Mouse (Mus musculus) CH12.LX (cell line): ENCODE data around the gene Ptprg. TPM values are rescaled to one million over a fixed set of nuclear protein-coding genes. Genes with fewer than 3 reads are reported as not detected.

ENCODE experiments used
- DNase-seq: peaks from one replicate; pipeline ENCODE4 v3.0.0-alpha.2; 2013; ENCODE audit errors: extremely low read depth
- H3K27ac ChIP-seq: 2 replicates; pipeline ENCODE4 v1.5.1; 2012; ENCODE audit warnings: low read depth, mild to moderate bottlenecking, control low read depth, moderate library complexity; ENCODE audit not compliant: insufficient read depth
- H3K27me3 ChIP-seq: replicated peaks from 2 replicates; pipeline ENCODE3; 2012; ENCODE audit warnings: inconsistent platforms
- H3K36me3 ChIP-seq, 2 experiments: replicated peaks in 1 of 2; 2 replicates each; pipeline versions ENCODE3 to v1.6.1; 2012; ENCODE audit warnings: inconsistent platforms in 1 of 2, low read length in 1 of 2, mild to moderate bottlenecking in 1 of 2, mixed read lengths in 1 of 2, moderate library complexity in 1 of 2; ENCODE audit not compliant: control insufficient read depth in 1 of 2, insufficient read depth in 1 of 2
- H3K4me1 ChIP-seq, 2 experiments: 2 replicates each; pipeline ENCODE4 v1.6.1; 2012; ENCODE audit warnings: inconsistent platforms in 1 of 2, moderate library complexity in 1 of 2; ENCODE audit not compliant: insufficient read depth in 2 of 2, control insufficient read depth in 1 of 2
- H3K4me2 ChIP-seq: 2 replicates; pipeline ENCODE4 v1.6.1; 2012; ENCODE audit warnings: low read depth, mild to moderate bottlenecking, control low read depth; ENCODE audit not compliant: poor library complexity, insufficient read depth, severe bottlenecking
- H3K4me3 ChIP-seq, 3 experiments: fragments of 150-350 bp in 1 of 3; sonication (generic) in 1 of 3; replicated peaks in 1 of 3; 2 replicates each; pipeline versions ENCODE3 to v1.5.1; 2011 to 2012; ENCODE audit warnings: low read depth in 2 of 3, low read length in 2 of 3, mild to moderate bottlenecking in 2 of 3, moderate library complexity in 2 of 3, control low read depth in 1 of 3, improper control_type of control experiment in 1 of 3, inconsistent platforms in 1 of 3, mixed read lengths in 1 of 3; ENCODE audit not compliant: poor library complexity in 1 of 3
- H3K79me2 ChIP-seq: replicated peaks from 2 replicates; pipeline ENCODE4 v1.6.1; 2012; ENCODE audit warnings: mild to moderate bottlenecking, moderate library complexity; ENCODE audit not compliant: control insufficient read depth, poor library complexity, insufficient read depth, severe bottlenecking; ENCODE audit errors: extremely low read depth
- H3K9ac ChIP-seq: 2 replicates; pipeline ENCODE4 v1.6.1; 2012; ENCODE audit warnings: low read depth, mild to moderate bottlenecking, control low read depth, moderate library complexity; ENCODE audit not compliant: insufficient read depth
- H3K9me3 ChIP-seq: replicated peaks from 2 replicates; pipeline ENCODE3; 2012; ENCODE audit warnings: low read length, inconsistent platforms, mixed read lengths
- BHLHE40 ChIP-seq: IDR thresholded peaks from 2 replicates; pipeline ENCODE4 v1.6.1; 2011; ENCODE audit warnings: mild to moderate bottlenecking, low read depth, low read length, improper control_type of control experiment
- CHD2 ChIP-seq: IDR thresholded peaks from 2 replicates; pipeline ENCODE4 v1.6.1; 2011; ENCODE audit warnings: low read length, improper control_type of control experiment
- CTCF ChIP-seq, 2 experiments: IDR thresholded peaks in 1 of 2; conservative IDR thresholded peaks in 1 of 2; 2 replicates each; pipeline ENCODE4 v1.5.1; 2011 to 2012; ENCODE audit warnings: low read depth in 2 of 2, low read length in 2 of 2, improper control_type of control experiment in 1 of 2, inconsistent platforms in 1 of 2, mild to moderate bottlenecking in 1 of 2, moderate library complexity in 1 of 2
- E2F4 ChIP-seq: IDR thresholded peaks from 2 replicates; pipeline ENCODE4 v1.6.1; 2011; ENCODE audit warnings: low read depth, low read length, improper control_type of control experiment; ENCODE audit not compliant: insufficient replicate concordance
- ELF1 ChIP-seq: IDR thresholded peaks from 2 replicates; pipeline ENCODE4 v1.6.1; 2014; ENCODE audit warnings: low read depth, mild to moderate bottlenecking, inconsistent platforms, low read length, improper control_type of control experiment
- ETS1 ChIP-seq: conservative IDR thresholded peaks from 2 replicates; pipeline ENCODE4 v1.6.1; 2012; ENCODE audit warnings: low read depth, mild to moderate bottlenecking, inconsistent platforms, low read length, improper control_type of control experiment, moderate library complexity
- GABPA ChIP-seq: IDR thresholded peaks from 2 replicates; pipeline ENCODE4 v1.6.1; 2012; ENCODE audit warnings: low read depth, low read length, improper control_type of control experiment, inconsistent platforms; ENCODE audit not compliant: insufficient replicate concordance
- HCFC1 ChIP-seq: IDR thresholded peaks from 2 replicates; pipeline ENCODE4 v1.6.1; 2012; ENCODE audit warnings: low read depth, mild to moderate bottlenecking, inconsistent platforms, low read length, improper control_type of control experiment
- IRF4 ChIP-seq: IDR thresholded peaks from 2 replicates; pipeline ENCODE4 v1.6.1; 2014; ENCODE audit warnings: low read depth, mild to moderate bottlenecking, inconsistent platforms, low read length, improper control_type of control experiment
- KAT2A ChIP-seq: IDR thresholded peaks from 2 replicates; pipeline ENCODE4 v1.6.1; 2012; ENCODE audit warnings: low read length, improper control_type of control experiment, inconsistent platforms; ENCODE audit not compliant: insufficient replicate concordance
- MAX ChIP-seq: IDR thresholded peaks from 2 replicates; pipeline ENCODE4 v1.6.1; 2011; ENCODE audit warnings: low read length, improper control_type of control experiment
- MEF2A ChIP-seq: IDR thresholded peaks from 2 replicates; pipeline ENCODE4 v1.6.1; 2014; ENCODE audit warnings: low read depth, mild to moderate bottlenecking, inconsistent platforms, low read length, improper control_type of control experiment, borderline replicate concordance
- MYC ChIP-seq: IDR thresholded peaks from 2 replicates; pipeline ENCODE4 v1.6.1; 2011; ENCODE audit warnings: low read depth, mild to moderate bottlenecking, improper control_type of control experiment, low read length
- NELFE ChIP-seq: IDR thresholded peaks from 2 replicates; pipeline ENCODE4 v1.6.1; 2011; ENCODE audit warnings: low read depth, low read length, improper control_type of control experiment
- PAX5 ChIP-seq: IDR thresholded peaks from 2 replicates; pipeline ENCODE4 v1.6.1; 2012; ENCODE audit warnings: low read length, inconsistent platforms, mixed read lengths
- POLR2AphosphoS2 ChIP-seq: IDR thresholded peaks from 2 replicates; pipeline ENCODE4 v1.6.1; 2011; ENCODE audit warnings: low read depth, low read length, improper control_type of control experiment
- RAD21 ChIP-seq: IDR thresholded peaks from 2 replicates; pipeline ENCODE4 v1.6.1; 2011; ENCODE audit warnings: low read depth, mild to moderate bottlenecking, low read length, improper control_type of control experiment, moderate library complexity
- RCOR1 ChIP-seq: conservative IDR thresholded peaks from 2 replicates; pipeline ENCODE4 v1.6.1; 2012; ENCODE audit warnings: low read depth, mild to moderate bottlenecking, inconsistent platforms, low read length, improper control_type of control experiment
- SIN3A ChIP-seq: IDR thresholded peaks from 2 replicates; pipeline ENCODE4 v1.6.1; 2012; ENCODE audit warnings: low read length, improper control_type of control experiment, inconsistent platforms
- TBP ChIP-seq: conservative IDR thresholded peaks from 2 replicates; pipeline ENCODE4 v1.6.1; 2011; ENCODE audit warnings: low read depth, low read length, improper control_type of control experiment
- TCF12 ChIP-seq: IDR thresholded peaks from 2 replicates; pipeline ENCODE4 v1.6.1; 2014; ENCODE audit warnings: low read depth, mild to moderate bottlenecking, inconsistent platforms, low read length, improper control_type of control experiment
- UBTF ChIP-seq: IDR thresholded peaks from 2 replicates; pipeline ENCODE4 v1.6.1; 2012; ENCODE audit warnings: low read depth, mild to moderate bottlenecking, inconsistent platforms, low read length, improper control_type of control experiment, moderate library complexity
- USF1 ChIP-seq: IDR thresholded peaks from 2 replicates; pipeline ENCODE4 v1.6.1; 2014; ENCODE audit warnings: low read depth, mild to moderate bottlenecking, inconsistent platforms, low read length, improper control_type of control experiment
- USF2 ChIP-seq: conservative IDR thresholded peaks from 2 replicates; pipeline ENCODE4 v1.6.1; 2011; ENCODE audit warnings: low read depth, low read length, improper control_type of control experiment
- ZC3H11A ChIP-seq: IDR thresholded peaks from 2 replicates; pipeline ENCODE4 v1.6.1; 2012; ENCODE audit warnings: low read depth, mild to moderate bottlenecking, inconsistent platforms, low read length, improper control_type of control experiment
- ZKSCAN1 ChIP-seq: IDR thresholded peaks from 2 replicates; pipeline ENCODE4 v1.6.1; 2012; ENCODE audit warnings: low read depth, inconsistent platforms, low read length, improper control_type of control experiment, borderline replicate concordance
- ZMIZ1 ChIP-seq: IDR thresholded peaks from 2 replicates; pipeline ENCODE4 v1.6.1; 2012; ENCODE audit warnings: low read depth, mild to moderate bottlenecking, inconsistent platforms, low read length, improper control_type of control experiment
- ZNF384 ChIP-seq: IDR thresholded peaks from 2 replicates; pipeline ENCODE4 v1.6.1; 2012; ENCODE audit warnings: low read depth, low read length, improper control_type of control experiment, inconsistent platforms
- dilution Hi-C: fragments of 300-500 bp; cut with MboI; formaldehyde crosslinking; loops from 2 replicates; pipeline ENCODE4 v1.14.3; 2020; ENCODE audit warnings: low sequenced_read_pairs; ENCODE audit not compliant: extremely low pct_unique_long_range_greater_than_20kb, extremely low pct_ligation_motif_present
- in situ Hi-C: fragments of 300-500 bp; cut with MboI; formaldehyde crosslinking; loops from 3 replicates; pipeline ENCODE4 v1.14.3; 2019; ENCODE audit warnings: low sequenced_read_pairs, low pct_ligation_motif_present, low pct_unique_long_range_greater_than_20kb, mixed read lengths
- polyA plus RNA-seq: library from polyadenylated mRNA; unstranded; fragments of >175 nt; gene quantifications from 2 replicates; pipeline ENCODE4 v1.2.1, GENCODE M21; 2012; ENCODE audit warnings: low read depth; ENCODE audit not compliant: insufficient read length
- total RNA-seq, 2 experiments: library from RNA; depleted of rRNA; stranded (reverse); fragments of 300-350 nt in 1 of 2; fragments of >200 nt in 1 of 2; gene quantifications; 2 replicates each; pipeline ENCODE4 v1.2.3; 2012 to 2014

Gene Ptprg
- total and polyA plus RNA-seq, 3 experiments: 0.08 TPM; not detected in 2

DNA sequence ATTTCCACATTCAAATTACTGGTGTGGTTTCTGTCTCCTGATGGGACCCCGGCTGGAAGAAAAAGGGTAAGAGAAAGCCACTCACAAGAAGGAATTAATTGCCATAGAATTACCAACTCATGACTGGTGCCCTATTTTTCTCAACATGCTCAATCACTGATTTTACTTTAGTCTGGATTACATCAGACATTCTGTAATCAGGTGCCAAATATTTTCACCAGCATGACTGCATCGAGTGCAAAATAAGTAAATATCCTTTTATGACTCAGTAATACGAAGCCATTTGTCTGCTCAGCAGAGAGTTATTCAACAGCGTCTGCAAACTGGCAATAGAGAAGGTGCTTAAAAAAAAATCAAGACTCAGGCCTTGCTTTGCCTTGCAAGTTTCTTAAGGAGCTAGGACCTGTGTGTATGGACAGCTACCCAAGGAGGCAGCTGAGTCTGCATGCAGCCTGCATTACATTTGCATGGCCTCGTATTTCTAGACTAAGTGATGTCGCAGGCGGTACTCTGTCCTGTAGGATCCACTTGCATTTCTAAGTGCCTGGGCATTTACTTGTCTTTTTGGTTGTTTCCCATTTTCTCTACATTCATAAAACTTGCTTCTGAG is 517.6 kb downstream of the Ptprg start:
- Histone ChIP-seq H3K4me3 (no peak overlapping the region), H3K27ac (no peak overlapping the region)

DNA sequence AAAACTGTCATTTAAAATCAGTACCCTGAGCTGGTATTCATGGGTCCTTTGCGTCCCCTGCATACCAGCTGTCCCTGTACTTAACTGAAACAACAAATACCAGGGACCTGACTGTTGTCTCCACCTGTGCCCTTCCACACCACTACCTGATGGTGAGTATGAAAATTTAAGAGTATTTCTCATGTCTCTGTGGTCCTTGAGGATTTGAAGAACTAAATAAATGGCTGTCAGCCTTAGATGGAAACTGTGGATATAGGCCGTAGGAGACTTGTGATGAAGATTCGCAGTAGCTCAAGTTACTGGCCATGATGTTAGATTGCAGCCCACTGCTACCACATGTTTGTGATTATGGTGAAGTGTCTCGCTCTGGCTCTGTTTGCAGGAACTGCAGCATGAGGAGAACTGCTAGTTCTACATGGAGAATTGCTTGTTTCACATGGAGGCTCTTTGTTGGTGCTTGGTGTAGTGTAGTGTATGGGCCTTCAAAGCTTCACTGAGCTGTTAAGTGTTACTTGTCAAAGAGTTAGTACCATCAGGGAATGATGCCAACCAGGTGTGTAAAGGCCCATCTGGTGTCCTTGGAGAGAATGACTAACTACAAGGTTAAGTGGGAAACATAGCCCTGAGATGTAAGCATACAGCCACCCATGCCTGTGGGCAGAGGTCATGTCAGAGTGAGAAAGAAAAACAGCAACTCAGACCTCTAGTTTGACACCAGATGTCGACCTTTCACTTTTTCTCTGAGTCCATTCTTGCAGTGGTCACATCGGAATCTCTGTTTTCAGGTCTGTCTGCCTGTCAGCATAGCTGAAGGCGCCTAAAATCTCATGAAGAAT is 518.9 kb downstream of the Ptprg start:
- Histone ChIP-seq H3K4me1 (no peaks in the 10 kb centered on the region), H3K27ac (no peak overlapping the region), H3K36me3 (no peaks in the 10 kb centered on the region), H3K4me2 (no peak overlapping the region), H3K27me3 (no peaks in the 10 kb centered on the region), H3K9ac (no peak overlapping the region), H3K79me2 (no peaks in the 10 kb centered on the region), H3K4me3 (no peak overlapping the region), H3K9me3 (no peaks in the 10 kb centered on the region)
- in situ Hi-C loops (no loop called here), dilution Hi-C loops (no loop called here)
- no peak for TF ChIP-seq SIN3A
- TF ChIP-seq USF1: no peak
- TF ChIP-seq GABPA: no peak
- no peak for TF ChIP-seq HCFC1
- TF ChIP-seq ZMIZ1: no peak
- TF ChIP-seq CHD2: no peak
- no peak for TF ChIP-seq MAX
- no peak for TF ChIP-seq ZKSCAN1
- no peak for TF ChIP-seq ZNF384
- no peak for TF ChIP-seq MEF2A
- TF ChIP-seq RCOR1: no peak
- no peak for TF ChIP-seq E2F4
- no peak for TF ChIP-seq ELF1
- TF ChIP-seq TBP: no peak
- no peak for TF ChIP-seq MYC
- no peak for TF ChIP-seq BHLHE40
- no peak for TF ChIP-seq USF2
- no peak for TF ChIP-seq ZC3H11A
- no peak for TF ChIP-seq RAD21
- no peak for TF ChIP-seq TCF12
- no peak for DNase-seq

More for the DNA sequence above, 517.6 kb downstream of the Ptprg start:
- TF ChIP-seq ETS1 (no peak), KAT2A (no peak), POLR2AphosphoS2 (no peak), ZNF384 (no peak), UBTF (no peak), CTCF (conservative IDR thresholded peaks at IDR 0.05 in 1 of 2, IDR thresholded peaks at IDR 0.05 in 1 of 2; ENCODE audit: low read depth in 2 of 2, low read length in 2 of 2) (no peak), NELFE (no peak), USF1 (no peak), ZC3H11A (no peak), IRF4 (no peak), PAX5 (no peak)
- H3K4me2 ChIP-seq: no peak overlapping the region
- in situ Hi-C loops: no loop called here
- H3K9ac ChIP-seq: no peak overlapping the region
- H3K27me3 ChIP-seq: no peaks in the 10 kb centered on the region
- H3K9me3 ChIP-seq: no peaks in the 10 kb centered on the region
- dilution Hi-C loops: no loop called here
- no peak for DNase-seq
- no peaks in the 10 kb centered on the region for H3K79me2 ChIP-seq
- no peaks in the 10 kb centered on the region for H3K36me3 ChIP-seq
- H3K4me1 ChIP-seq: no peaks in the 10 kb centered on the region
